Mouse (Mus musculus) kidney, embryonic 14.5 days (tissue): ENCODE measurements around the gene Sec22a. TPM values are rescaled to one million over a fixed set of nuclear protein-coding genes. Genes with fewer than 3 reads are reported as not detected.

Experiments
- ATAC-seq: fragments of 200-750 bp; cut with Nextera tagmentation; 2 replicates; pipeline ENCODE4 v1.8.0; 2017; ENCODE audit warnings: moderate number of reproducible peaks, mild to moderate bottlenecking, moderate TSS enrichment, moderate library complexity; ENCODE audit not compliant: low FRiP score, low TSS enrichment
- H3K27ac ChIP-seq: fragments of 300-500 bp; sonication (generic); 2 replicates; pipeline ENCODE4 v1.5.1; 2014; ENCODE audit warnings: low read depth, mild to moderate bottlenecking, low read length, moderate library complexity, mixed read lengths
- H3K27me3 ChIP-seq: fragments of 300-500 bp; sonication (generic); 2 replicates; pipeline ENCODE4 v1.6.1; 2014; ENCODE audit warnings: mild to moderate bottlenecking, low read length; ENCODE audit not compliant: control insufficient read depth, insufficient read depth
- H3K36me3 ChIP-seq: fragments of 300-500 bp; sonication (generic); 2 replicates; pipeline ENCODE4 v1.6.1; 2014; ENCODE audit warnings: low read length, mixed read lengths; ENCODE audit not compliant: control insufficient read depth, insufficient read depth
- H3K4me1 ChIP-seq: fragments of 300-500 bp; sonication (generic); 2 replicates; pipeline ENCODE4 v1.6.1; 2014; ENCODE audit warnings: low read length, mixed read lengths; ENCODE audit not compliant: control insufficient read depth, insufficient read depth
- H3K4me2 ChIP-seq: fragments of 300-500 bp; sonication (generic); replicated peaks from 2 replicates; pipeline ENCODE4 v1.6.1; 2014; ENCODE audit warnings: low read depth, mild to moderate bottlenecking, low read length
- H3K4me3 ChIP-seq: fragments of 300-500 bp; sonication (generic); 2 replicates; pipeline ENCODE4 v1.5.1; 2014; ENCODE audit warnings: mild to moderate bottlenecking, low read length
- H3K9ac ChIP-seq: fragments of 300-500 bp; sonication (generic); 2 replicates; pipeline ENCODE4 v1.6.1; 2014; ENCODE audit warnings: low read depth, mild to moderate bottlenecking, low read length, moderate library complexity
- H3K9me3 ChIP-seq: fragments of 300-500 bp; sonication (generic); 2 replicates; pipeline ENCODE4 v1.6.1; 2016; ENCODE audit warnings: low read length; ENCODE audit not compliant: control insufficient read depth
- WGBS: fragments of 180-500 bp; shearing (Covaris S2); extraction: QIAGEN DNeasy Blood & Tissue Kit; methylation state at CpG from one replicate; pipeline ENCODE4 v1.1.7; 2014; 5-methylcytosine and 5-hydroxymethylcytosine counted together
- polyA plus RNA-seq: library from polyadenylated mRNA; unstranded; fragments of >200 nt; fragmentation: Nextera tagmentation; extraction: Ambion mirVana; gene quantifications from 2 replicates; pipeline ENCODE4 v1.2.1, GENCODE M21; 2014

Sec22a gene
- polyA plus RNA-seq, 1 experiment from 2014 or later, result 52.8 TPM

DNA sequence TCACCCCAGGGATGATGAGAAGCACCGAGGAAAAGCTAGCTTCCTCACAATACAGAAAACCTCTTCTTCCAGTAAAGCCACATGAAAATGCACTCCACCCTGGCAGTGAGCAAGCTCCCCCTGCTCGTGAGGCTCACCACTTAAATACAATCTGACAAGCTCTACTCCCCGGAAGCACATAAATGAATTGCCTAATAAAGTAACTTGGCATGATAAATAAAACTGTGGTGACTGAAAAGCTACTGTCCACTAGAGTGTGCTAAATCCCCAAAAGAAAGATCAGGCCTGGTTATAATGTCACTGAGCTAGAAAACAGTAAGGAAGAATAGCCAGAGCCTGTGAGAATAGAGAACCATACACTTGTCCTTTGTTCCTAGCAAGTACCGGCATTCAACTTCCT lies 44.4 kb downstream of the Sec22a start:
- no peaks in the 10 kb centered on the region for H3K9me3 ChIP-seq
- no peaks in the 10 kb centered on the region for H3K4me1 ChIP-seq
- H3K4me3 ChIP-seq, result no peak overlapping the region
- H3K36me3 ChIP-seq, result no peaks in the 10 kb centered on the region
- H3K9ac ChIP-seq, result no peak overlapping the region
- H3K27ac ChIP-seq, result no peak overlapping the region
- 0 out of 2 replicates have a peak, but pooled peaks have one; percentile 43 for ATAC-seq
- H3K27me3 ChIP-seq, result no peaks in the 10 kb centered on the region
- H3K4me2 ChIP-seq, result no peak overlapping the region
- 34% methylated on average over 4 of the region's 4 CpGs for WGBS

DNA sequence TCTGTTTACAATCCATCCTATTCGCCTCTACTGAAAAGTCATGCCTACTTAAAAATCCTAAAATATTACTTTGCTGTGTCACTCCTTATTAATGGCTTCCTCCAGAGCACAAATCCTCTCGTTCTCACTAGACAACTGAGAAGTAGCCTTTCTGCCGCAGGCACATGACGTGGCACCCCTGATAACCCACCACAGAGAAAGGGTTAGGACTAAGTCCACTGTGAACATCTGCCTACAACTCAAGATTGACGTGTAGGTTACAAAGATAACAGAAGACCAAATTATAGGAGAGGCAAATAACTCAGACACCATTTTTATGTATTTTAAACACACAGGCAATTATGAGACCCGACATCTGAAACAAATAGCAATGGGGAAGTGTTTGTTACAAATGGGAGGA lies 45.3 kb downstream of the Sec22a start:
- Histone ChIP-seq H3K27ac (no peak overlapping the region), H3K4me3 (no peak overlapping the region), H3K4me2 (no peak overlapping the region), H3K9me3 (no peaks in the 10 kb centered on the region), H3K27me3 (no peaks in the 10 kb centered on the region), H3K4me1 (no peaks in the 10 kb centered on the region), H3K9ac (no peak overlapping the region), H3K36me3 (peaks cover 2% of the 10 kb centered on the region; the same call in 1 of the 2 replicates)
- WGBS, result 61% methylated on average over 6 of the region's 6 CpGs
- no peak for ATAC-seq

DNA sequence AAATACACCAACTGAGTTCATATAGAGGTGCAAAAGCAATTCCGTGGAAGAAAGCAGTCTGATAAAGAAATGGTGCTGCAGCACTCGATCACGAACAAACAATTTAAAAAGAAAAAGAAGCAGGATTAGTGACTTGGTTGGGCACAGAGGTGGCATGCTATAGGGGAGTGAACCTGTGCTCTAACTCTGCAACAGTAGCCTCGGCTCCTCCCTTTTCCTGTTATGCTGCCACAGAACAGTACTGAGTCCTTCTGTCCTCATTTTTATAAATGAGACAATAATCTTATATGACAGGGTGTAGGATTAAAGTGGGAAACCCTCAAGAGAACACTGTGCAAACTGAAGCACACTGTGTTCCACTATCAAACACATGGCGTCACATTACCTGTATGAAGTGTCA lies 46.3 kb downstream of the Sec22a start:
- WGBS, result 86% methylated on average over 5 of the region's 5 CpGs

DNA sequence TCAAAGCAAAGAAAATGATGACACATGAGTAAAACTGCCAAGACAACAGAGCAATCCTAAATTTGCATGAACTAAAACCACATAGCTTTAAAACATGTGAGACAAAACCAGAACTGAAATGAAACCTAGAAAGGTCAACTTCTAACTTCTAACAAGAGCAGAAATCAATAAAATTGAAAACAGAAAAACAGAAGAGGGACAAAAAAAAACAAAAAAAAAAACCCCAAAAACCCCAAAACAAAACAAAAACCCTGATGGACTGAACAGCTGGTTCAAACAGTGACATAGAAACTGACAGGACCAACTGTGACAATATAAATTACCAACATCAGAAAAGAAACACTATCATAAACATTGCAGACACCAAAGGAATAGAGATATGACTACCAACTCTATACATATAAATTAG lies 46.9 kb downstream of the Sec22a start:
- no peaks in the 10 kb centered on the region for H3K27me3 ChIP-seq
- H3K9me3 ChIP-seq, result no peaks in the 10 kb centered on the region
- H3K4me1 ChIP-seq, result no peaks in the 10 kb centered on the region
- no peak for ATAC-seq
- no peak overlapping the region for H3K4me3 ChIP-seq
- H3K4me2 ChIP-seq, result no peak overlapping the region
- H3K36me3 ChIP-seq, result peaks cover 8% of the 10 kb centered on the region
- no peak overlapping the region for H3K27ac ChIP-seq
- no peak overlapping the region for H3K9ac ChIP-seq

More for the DNA sequence above, 46.3 kb downstream of the Sec22a start:
- Histone ChIP-seq H3K27ac (no peak overlapping the region), H3K4me1 (no peaks in the 10 kb centered on the region), H3K27me3 (no peaks in the 10 kb centered on the region), H3K4me3 (no peak overlapping the region), H3K36me3 (peaks cover 7% of the 10 kb centered on the region), H3K9me3 (no peaks in the 10 kb centered on the region), H3K4me2 (no peak overlapping the region), H3K9ac (no peak overlapping the region)
- ATAC-seq, result no peak

DNA sequence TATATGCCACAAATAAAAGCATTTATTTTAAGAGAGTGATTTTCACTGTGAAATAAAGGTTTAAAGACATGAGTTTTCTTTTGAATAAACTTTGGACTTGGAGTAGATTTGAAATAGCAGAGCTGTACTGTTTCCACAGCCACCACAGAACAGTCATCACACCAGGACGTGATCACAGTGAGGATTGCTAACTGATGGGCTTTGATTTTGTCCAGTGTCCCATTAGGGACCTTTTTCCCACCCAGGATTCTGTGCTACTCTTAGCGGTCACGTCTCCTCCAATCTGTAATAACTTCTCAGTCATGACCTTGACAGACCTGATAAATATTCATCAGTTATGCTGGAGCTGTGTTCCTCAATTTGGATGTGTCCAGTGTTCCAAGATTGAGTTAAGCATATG lies 48.2 kb downstream of the Sec22a start:
- Histone ChIP-seq H3K9ac (no peak overlapping the region), H3K36me3 (peaks cover 8% of the 10 kb centered on the region), H3K4me1 (no peaks in the 10 kb centered on the region), H3K4me3 (no peak overlapping the region), H3K4me2 (no peak overlapping the region), H3K9me3 (no peaks in the 10 kb centered on the region), H3K27ac (no peak overlapping the region), H3K27me3 (no peaks in the 10 kb centered on the region)
- 75% methylated on average over 3 of the region's 3 CpGs for WGBS
- ATAC-seq, result no peak

DNA sequence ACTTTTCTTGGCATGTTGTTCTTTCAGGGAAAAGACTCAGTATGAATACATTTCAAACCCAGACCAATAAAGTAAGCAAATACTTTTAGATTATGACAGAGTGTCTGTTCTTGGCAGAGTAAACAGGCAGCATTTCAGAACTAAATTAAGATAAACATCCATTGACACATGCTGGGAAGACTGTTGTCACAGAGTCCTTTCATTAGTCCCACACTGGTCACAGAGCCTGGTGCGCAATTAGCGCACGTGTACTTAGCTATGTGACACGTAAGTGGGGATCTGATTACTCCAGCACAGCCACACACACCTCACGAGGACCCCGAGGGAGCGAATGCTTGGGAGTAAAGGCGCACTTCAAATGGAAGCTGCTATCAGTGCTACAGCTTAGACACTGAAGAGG lies 52.1 kb downstream of the Sec22a start:
- no peaks in the 10 kb centered on the region for H3K27me3 ChIP-seq
- H3K27ac ChIP-seq, result no peak overlapping the region
- no peaks in the 10 kb centered on the region for H3K4me1 ChIP-seq
- H3K9me3 ChIP-seq, result no peaks in the 10 kb centered on the region
- no peak for ATAC-seq
- 63% methylated on average over 8 of the region's 8 CpGs for WGBS
- H3K4me2 ChIP-seq, result no peak overlapping the region
- H3K36me3 ChIP-seq, result peaks cover 8% of the 10 kb centered on the region
- H3K4me3 ChIP-seq, result no peak overlapping the region
- H3K9ac ChIP-seq, result no peak overlapping the region

DNA sequence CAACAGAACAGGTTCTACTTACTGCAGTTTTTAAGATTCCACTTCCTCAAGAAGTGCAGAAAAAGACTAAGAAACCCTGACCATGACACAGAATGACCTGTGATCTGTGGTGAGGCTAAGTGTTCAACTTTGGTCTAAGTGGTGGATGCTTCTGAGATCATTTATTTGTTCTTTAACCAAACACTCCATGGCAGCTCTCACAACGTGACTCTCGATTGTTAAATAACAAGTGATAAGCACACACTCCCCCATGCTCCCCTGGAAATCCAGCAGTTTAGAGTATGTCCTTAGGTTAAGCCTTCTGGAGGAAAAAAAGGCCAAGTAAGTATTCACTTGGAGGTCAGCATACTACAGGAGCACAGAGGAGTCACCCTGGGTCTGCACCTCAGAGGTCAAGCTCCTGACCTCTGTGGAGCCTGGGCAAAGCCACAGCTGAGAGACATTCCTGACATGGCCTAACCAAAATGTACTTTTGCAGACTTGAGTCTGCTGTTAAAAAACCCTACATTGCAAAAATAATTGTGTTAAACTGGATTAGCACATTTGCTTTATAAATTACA lies 53.1 kb downstream of the Sec22a start:
- Histone ChIP-seq H3K4me1 (no peaks in the 10 kb centered on the region), H3K9ac (no peak overlapping the region), H3K27me3 (no peaks in the 10 kb centered on the region), H3K36me3 (peaks cover 8% of the 10 kb centered on the region), H3K9me3 (no peaks in the 10 kb centered on the region), H3K27ac (no peak overlapping the region), H3K4me2 (no peak overlapping the region), H3K4me3 (no peak overlapping the region)
- no peak for ATAC-seq
- WGBS, result 23% methylated on average over 2 of the region's 2 CpGs

DNA sequence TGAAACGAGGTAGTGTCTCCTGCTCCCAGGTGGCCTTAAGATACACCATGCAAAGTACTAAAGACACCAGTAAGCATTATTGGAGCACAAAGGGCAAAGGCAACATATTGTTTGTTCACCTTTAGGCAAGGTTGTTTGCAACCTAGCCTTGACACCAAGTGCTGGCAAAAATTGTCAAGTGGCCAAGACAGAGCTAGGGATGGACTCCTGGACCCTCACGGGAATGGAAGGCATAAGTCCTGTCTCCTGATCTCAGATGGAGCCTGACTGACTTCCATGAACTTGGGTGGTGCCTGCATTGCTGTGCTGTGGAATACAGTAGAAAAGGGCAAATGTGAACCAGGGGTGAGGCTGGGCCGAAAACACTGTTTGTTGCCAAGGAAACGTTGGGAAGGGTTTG lies 54.1 kb downstream of the Sec22a start:
- no peak overlapping the region for H3K27ac ChIP-seq
- H3K4me2 ChIP-seq, result no peak overlapping the region
- no peak for ATAC-seq
- no peaks in the 10 kb centered on the region for H3K9me3 ChIP-seq
- H3K4me1 ChIP-seq, result no peaks in the 10 kb centered on the region
- H3K36me3 ChIP-seq, result peaks cover 8% of the 10 kb centered on the region
- H3K27me3 ChIP-seq, result no peaks in the 10 kb centered on the region
- 85% methylated on average over 4 of the region's 4 CpGs for WGBS
- no peak overlapping the region for H3K9ac ChIP-seq
- H3K4me3 ChIP-seq, result no peak overlapping the region

DNA sequence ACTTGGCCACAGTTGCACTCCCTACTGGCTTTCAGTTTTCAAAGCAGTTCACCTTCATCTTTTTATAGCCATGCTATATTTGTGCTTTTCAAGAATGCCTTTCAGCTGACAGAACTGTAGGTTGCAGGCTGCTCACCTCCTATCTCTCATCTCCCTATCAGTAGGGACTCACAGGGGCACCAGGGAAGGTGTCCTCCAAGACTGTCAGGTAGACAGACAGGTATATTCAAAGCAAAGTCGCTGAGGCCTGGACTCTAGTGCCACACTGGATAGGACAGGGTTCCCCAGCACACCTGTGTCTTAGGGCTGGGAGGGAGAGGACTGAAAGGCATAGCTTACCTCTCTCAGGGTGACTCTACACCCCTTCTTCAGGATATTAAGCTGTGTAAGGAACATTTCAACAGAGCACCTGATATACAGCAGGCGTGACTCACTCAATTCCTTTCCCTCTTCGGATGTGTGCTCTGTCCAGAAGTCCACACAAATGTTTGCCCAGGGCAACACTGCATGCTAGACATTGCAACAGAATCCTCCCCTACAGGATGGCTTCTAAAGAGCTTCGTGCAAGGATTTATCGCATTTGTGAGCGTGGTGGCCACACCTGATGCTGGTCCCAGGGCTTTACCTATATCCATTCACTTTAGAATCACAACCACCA lies 55.1 kb downstream of the Sec22a start:
- H3K9ac ChIP-seq, result no peak overlapping the region
- no peaks in the 10 kb centered on the region for H3K27me3 ChIP-seq
- H3K36me3 ChIP-seq, result peaks cover 8% of the 10 kb centered on the region
- no peaks in the 10 kb centered on the region for H3K9me3 ChIP-seq
- H3K4me2 ChIP-seq, result no peak overlapping the region
- 91% methylated on average over 6 of the region's 6 CpGs for WGBS
- H3K4me1 ChIP-seq, result no peaks in the 10 kb centered on the region
- no peak for ATAC-seq
- H3K4me3 ChIP-seq, result no peak overlapping the region
- H3K27ac ChIP-seq, result no peak overlapping the region
